Mouse (Mus musculus) CH12F3 (cell line): ENCODE results near the gene Lcn2.

ENCODE experiments used
- in situ Hi-C: fragments of 300-500 bp; cut with MboI; formaldehyde crosslinking; loops from 2 replicates; pipeline ENCODE4 v1.14.3; 2020; ENCODE audit warnings: low sequenced_read_pairs

Gene Lcn2

GRCm38 (mm10) chr2:32415801-32416200 lies 27.7 kb upstream of the Lcn2 start:
- in situ Hi-C loops = no loop called here

GRCm38 (mm10) chr2:32413936-32414335 lies 25.9 kb upstream of the Lcn2 start:
- in situ Hi-C loops = no loop called here

- in situ Hi-C loops = no loop called here
These were observed 24.9 kb upstream of the Lcn2 start for GRCm38 (mm10) chr2:32412742-32413531.

GRCm38 (mm10) chr2:32411407-32411806 lies 23.4 kb upstream of the Lcn2 start:
- in situ Hi-C loops = no loop called here

GRCm38 (mm10) chr2:32408429-32409424 lies 20.7 kb upstream of the Lcn2 start:
- in situ Hi-C loops = no loop called here

- in situ Hi-C loops = no loop called here
These were observed 19.2 kb upstream of the Lcn2 start for GRCm38 (mm10) chr2:32407144-32407824.

- in situ Hi-C loops = loop anchor here (5.0 kb wide), 1 partner anchor 83 kb away; no protein-coding TSS in a partner anchor
These were observed 16.6 kb upstream of the Lcn2 start for GRCm38 (mm10) chr2:32404663-32405062.

- in situ Hi-C loops = loop anchor here (10.0 kb wide), 1 partner anchor 168 kb away; no protein-coding TSS in a partner anchor
These were observed 8.6 kb upstream of the Lcn2 start for GRCm38 (mm10) chr2:32396695-32397094.

- in situ Hi-C loops = loop anchor here (10.0 kb wide), 1 partner anchor 169 kb away; no protein-coding TSS in a partner anchor
These were observed 8.0 kb upstream of the Lcn2 start for GRCm38 (mm10) chr2:32395946-32396621.

- in situ Hi-C loops = loop anchor here (10.0 kb wide), 1 partner anchor 169 kb away; no protein-coding TSS in a partner anchor
These were observed 7.5 kb upstream of the Lcn2 start, which contains the start of gene Ptges2 for GRCm38 (mm10) chr2:32395484-32395945. Ptges2 (plus strand) TSS chr2:32395896.

GRCm38 (mm10) chr2:32394973-32395372 lies 6.9 kb upstream of the Lcn2 start:
- in situ Hi-C loops = loop anchor here (10.0 kb wide), 1 partner anchor 170 kb away; no protein-coding TSS in a partner anchor

- in situ Hi-C loops = loop anchor here (10.0 kb wide), 1 partner anchor 173 kb away; no protein-coding TSS in a partner anchor
These were observed 4.0 kb upstream of the Lcn2 start for GRCm38 (mm10) chr2:32392063-32392462.

- in situ Hi-C loops = loop anchor here (10.0 kb wide), 1 partner anchor 174 kb away; no protein-coding TSS in a partner anchor
These were observed 2.8 kb upstream of the Lcn2 start for GRCm38 (mm10) chr2:32390871-32391270.

GRCm38 (mm10) chr2:32389157-32389556 lies 1.1 kb upstream of the Lcn2 start:
- in situ Hi-C loops = no loop called here

- in situ Hi-C loops = no loop called here
These were observed 5.4 kb downstream of the Lcn2 start for GRCm38 (mm10) chr2:32382689-32383088.

GRCm38 (mm10) chr2:32381775-32382223 lies 6.3 kb downstream of the Lcn2 start, which contains the start of gene 1110008P14Rik:
1110008P14Rik (minus strand) TSS chr2:32381938.
- in situ Hi-C loops = no loop called here

- in situ Hi-C loops = no loop called here
These were observed 6.8 kb downstream of the Lcn2 start for GRCm38 (mm10) chr2:32381141-32381774.

- in situ Hi-C loops = no loop called here
These were observed 8.0 kb downstream of the Lcn2 start for GRCm38 (mm10) chr2:32380001-32380500.

- in situ Hi-C loops = no loop called here
These were observed 11.1 kb downstream of the Lcn2 start for GRCm38 (mm10) chr2:32376963-32377362.
